Mouse (Mus musculus): ENCODE results near the gene Scoc. TPM values are rescaled to one million over a fixed set of nuclear protein-coding genes. Genes with fewer than 3 reads are reported as not detected.
A peak's percentile ranks its signal among the peaks of the same experiment; 100 is the strongest.

The Scoc gene
- not detected in 2 replicates for polyA plus RNA-seq (2012; ENCODE audit: insufficient read depth, insufficient read length, low replicate concordance, missing spikeins)

- Histone ChIP-seq H3K4me1 (ENCODE audit: control insufficient read depth, insufficient read depth, low read length) (no peaks in the 10 kb centered on the region), H3K4me3 (ENCODE audit: insufficient read depth, low read depth, low read length) (no peak within 1 kb of the TSS), H3K27ac (ENCODE audit: insufficient read depth, low read depth, low read length) (no peak within 1 kb of the TSS)
- no peak for TF ChIP-seq POLR2A (IDR thresholded peaks at IDR 0.05; ENCODE audit: insufficient read depth, low read depth, low read length)
- TF ChIP-seq CTCF (IDR thresholded peaks at IDR 0.05; ENCODE audit: insufficient read depth, low read depth, low read length) = no peak
- 86% methylated on average over 14 of the region's 14 CpGs for WGBS
These were observed at the start of gene Scoc for GRCm38 (mm10) chr8:83458222-83458621. TSS of gene Scoc (minus strand) at chr8:83458391.

- H3K4me3 ChIP-seq (ENCODE audit: insufficient read depth, low read depth, low read length) = no peak overlapping the region
- no peak overlapping the region for H3K27ac ChIP-seq (ENCODE audit: insufficient read depth, low read depth, low read length)
- WGBS = 75% methylated on average over 3 of the region's 3 CpGs
- no peaks in the 10 kb centered on the region for H3K4me1 ChIP-seq (ENCODE audit: control insufficient read depth, insufficient read depth, low read length)
- TF ChIP-seq POLR2A (IDR thresholded peaks at IDR 0.05; ENCODE audit: insufficient read depth, low read depth, low read length) (no peak), CTCF (IDR thresholded peaks at IDR 0.05; ENCODE audit: insufficient read depth, low read depth, low read length) (no peak)
These were observed 1.4 kb upstream of the Scoc start for GRCm38 (mm10) chr8:83459606-83460005.

GRCm38 (mm10) chr8:83457121-83457520, 1.1 kb downstream of the Scoc start:
- no peaks in the 10 kb centered on the region for H3K4me1 ChIP-seq (ENCODE audit: control insufficient read depth, insufficient read depth, low read length)
- no peak overlapping the region for H3K27ac ChIP-seq (ENCODE audit: insufficient read depth, low read depth, low read length)
- no peak overlapping the region for H3K4me3 ChIP-seq (ENCODE audit: insufficient read depth, low read depth, low read length)
- 42% methylated on average over 6 of the region's 6 CpGs for WGBS
- TF ChIP-seq CTCF (IDR thresholded peaks at IDR 0.05; ENCODE audit: insufficient read depth, low read depth, low read length) (no peak), POLR2A (IDR thresholded peaks at IDR 0.05; ENCODE audit: insufficient read depth, low read depth, low read length) (no peak)

- WGBS = 20% methylated on average over 3 of the region's 3 CpGs
- no peak for TF ChIP-seq CTCF (IDR thresholded peaks at IDR 0.05; ENCODE audit: insufficient read depth, low read depth, low read length)
- TF ChIP-seq POLR2A (IDR thresholded peaks at IDR 0.05; ENCODE audit: insufficient read depth, low read depth, low read length) = no peak
- Histone ChIP-seq H3K4me3 (ENCODE audit: insufficient read depth, low read depth, low read length) (no peak overlapping the region), H3K27ac (ENCODE audit: insufficient read depth, low read depth, low read length) (no peak overlapping the region), H3K4me1 (ENCODE audit: control insufficient read depth, insufficient read depth, low read length) (no peaks in the 10 kb centered on the region)
These were observed 7.1 kb downstream of the Scoc start for GRCm38 (mm10) chr8:83451056-83451455.

GRCm38 (mm10) chr8:83449960-83450359, 8.2 kb downstream of the Scoc start:
- 62% methylated on average over 1 of the region's 1 CpGs for WGBS
- H3K4me1 ChIP-seq (ENCODE audit: control insufficient read depth, insufficient read depth, low read length) = no peaks in the 10 kb centered on the region
- H3K4me3 ChIP-seq (ENCODE audit: insufficient read depth, low read depth, low read length) = no peak overlapping the region
- no peak for TF ChIP-seq CTCF (IDR thresholded peaks at IDR 0.05; ENCODE audit: insufficient read depth, low read depth, low read length)
- TF ChIP-seq POLR2A (IDR thresholded peaks at IDR 0.05; ENCODE audit: insufficient read depth, low read depth, low read length) = no peak
- H3K27ac ChIP-seq (ENCODE audit: insufficient read depth, low read depth, low read length) = no peak overlapping the region

GRCm38 (mm10) chr8:83443052-83443400, 15.2 kb downstream of the Scoc start:
- 14% methylated on average over 5 of the region's 5 CpGs for WGBS
- Histone ChIP-seq H3K27ac (ENCODE audit: insufficient read depth, low read depth, low read length) (peak overlapping the region; percentile 82), H3K4me3 (ENCODE audit: insufficient read depth, low read depth, low read length) (no peak overlapping the region; the same call in 1 of the 2 replicates), H3K4me1 (ENCODE audit: control insufficient read depth, insufficient read depth, low read length) (no peaks in the 10 kb centered on the region)
- TF ChIP-seq POLR2A (IDR thresholded peaks at IDR 0.05; ENCODE audit: insufficient read depth, low read depth, low read length) = no peak
- TF ChIP-seq CTCF (IDR thresholded peaks at IDR 0.05; ENCODE audit: insufficient read depth, low read depth, low read length) = no peak

GRCm38 (mm10) chr8:83442243-83443051, 15.7 kb downstream of the Scoc start:
- TF ChIP-seq CTCF (IDR thresholded peaks at IDR 0.05; ENCODE audit: insufficient read depth, low read depth, low read length) (no peak), POLR2A (IDR thresholded peaks at IDR 0.05; ENCODE audit: insufficient read depth, low read depth, low read length) (peak; percentile 65)
- WGBS = 1% methylated on average over 64 of the region's 64 CpGs
- Histone ChIP-seq H3K4me1 (ENCODE audit: control insufficient read depth, insufficient read depth, low read length) (no peaks in the 10 kb centered on the region), H3K4me3 (ENCODE audit: insufficient read depth, low read depth, low read length) (peak overlapping the region; percentile 85), H3K27ac (ENCODE audit: insufficient read depth, low read depth, low read length) (peak overlapping the region; percentile 82)

GRCm38 (mm10) chr8:83441656-83442242, 16.4 kb downstream of the Scoc start:
- TF ChIP-seq POLR2A (IDR thresholded peaks at IDR 0.05; ENCODE audit: insufficient read depth, low read depth, low read length) (no peak), CTCF (IDR thresholded peaks at IDR 0.05; ENCODE audit: insufficient read depth, low read depth, low read length) (no peak)
- 1% methylated on average over 29 of the region's 29 CpGs for WGBS
- H3K4me1 ChIP-seq (ENCODE audit: control insufficient read depth, insufficient read depth, low read length) = no peaks in the 10 kb centered on the region

GRCm38 (mm10) chr8:83437077-83437476, 21.1 kb downstream of the Scoc start:
- no peak overlapping the region for H3K4me3 ChIP-seq (ENCODE audit: insufficient read depth, low read depth, low read length)
- H3K27ac ChIP-seq (ENCODE audit: insufficient read depth, low read depth, low read length) = no peak overlapping the region
- no peaks in the 10 kb centered on the region for H3K4me1 ChIP-seq (ENCODE audit: control insufficient read depth, insufficient read depth, low read length)
- TF ChIP-seq CTCF (IDR thresholded peaks at IDR 0.05; ENCODE audit: insufficient read depth, low read depth, low read length) = no peak
- no peak for TF ChIP-seq POLR2A (IDR thresholded peaks at IDR 0.05; ENCODE audit: insufficient read depth, low read depth, low read length)
- 83% methylated on average over 1 of the region's 1 CpGs for WGBS

More at GRCm38 (mm10) chr8:83441656-83442242, 16.4 kb downstream of the Scoc start:
- Histone ChIP-seq H3K27ac (ENCODE audit: insufficient read depth, low read depth, low read length) (peak overlapping the region; percentile 43), H3K4me3 (ENCODE audit: insufficient read depth, low read depth, low read length) (peak overlapping the region; percentile 85)

All from olfactory bulb, adult 2 months (tissue).